Mouse (Mus musculus): ENCODE data around the gene Ano10.
A peak's percentile ranks its signal among the peaks of the same experiment; 100 is the strongest.

Ano10 gene

GRCm38 (mm10) chr9:122157079-122157441 lies 137.2 kb downstream of the Ano10 start:
- DNase-seq (ENCODE audit: low spot score in 2 of 2), result no peak

GRCm38 (mm10) chr9:122156389-122157078 lies 137.7 kb downstream of the Ano10 start:
- DNase-seq (ENCODE audit: low spot score in 2 of 2), result no peak

- DNase-seq (ENCODE audit: low spot score in 2 of 2), result no peak
Observed at GRCm38 (mm10) chr9:122155193-122155592, 139.0 kb downstream of the Ano10 start.

- DNase-seq (ENCODE audit: low spot score in 2 of 2), result no peak
Observed at GRCm38 (mm10) chr9:122153436-122153835, 140.8 kb downstream of the Ano10 start.

GRCm38 (mm10) chr9:122152501-122152900 lies 141.7 kb downstream of the Ano10 start:
- no peak for DNase-seq (ENCODE audit: low spot score in 2 of 2)

- no peak for DNase-seq (ENCODE audit: low spot score in 2 of 2)
Observed at GRCm38 (mm10) chr9:122152063-122152462, 142.2 kb downstream of the Ano10 start.

- no peak for DNase-seq (ENCODE audit: low spot score in 2 of 2)
Observed at GRCm38 (mm10) chr9:122149997-122150826, 144.0 kb downstream of the Ano10 start.

GRCm38 (mm10) chr9:122148356-122148755 lies 145.9 kb downstream of the Ano10 start:
- no peak for DNase-seq (ENCODE audit: low spot score in 2 of 2)

GRCm38 (mm10) chr9:122146124-122146870 lies 147.9 kb downstream of the Ano10 start:
- no peak for DNase-seq (ENCODE audit: low spot score in 2 of 2)

- DNase-seq (ENCODE audit: low spot score in 2 of 2), result no peak
Observed at GRCm38 (mm10) chr9:122145677-122146076, 148.5 kb downstream of the Ano10 start.

- DNase-seq (ENCODE audit: low spot score in 2 of 2), result no peak
Observed at GRCm38 (mm10) chr9:122144776-122145175, 149.4 kb downstream of the Ano10 start.

GRCm38 (mm10) chr9:122143219-122143618 lies 151.0 kb downstream of the Ano10 start:
- peak; percentile 50 to 67 for DNase-seq (ENCODE audit: low spot score in 2 of 2)

- no peak for DNase-seq (ENCODE audit: low spot score in 2 of 2)
Observed at GRCm38 (mm10) chr9:122139236-122139635, 155.0 kb downstream of the Ano10 start.

- DNase-seq (ENCODE audit: low spot score in 2 of 2), result no peak
Observed at GRCm38 (mm10) chr9:122138371-122139029, 155.7 kb downstream of the Ano10 start.

- no peak for DNase-seq (ENCODE audit: low spot score in 2 of 2)
Observed at GRCm38 (mm10) chr9:122137960-122138359, 156.3 kb downstream of the Ano10 start.

GRCm38 (mm10) chr9:122135885-122136170 lies 158.4 kb downstream of the Ano10 start:
- no peak for DNase-seq (ENCODE audit: low spot score in 2 of 2)

- peak; percentile 57 to 61 for DNase-seq (ENCODE audit: low spot score in 2 of 2)
Observed at GRCm38 (mm10) chr9:122135095-122135884, 158.9 kb downstream of the Ano10 start.

- no peak for DNase-seq (ENCODE audit: low spot score in 2 of 2)
Observed at GRCm38 (mm10) chr9:122132145-122132544, 162.1 kb downstream of the Ano10 start.

- DNase-seq (ENCODE audit: low spot score in 2 of 2), result no peak
Observed at GRCm38 (mm10) chr9:122130666-122131065, 163.6 kb downstream of the Ano10 start.

- no peak for DNase-seq (ENCODE audit: low spot score in 2 of 2)
Observed at GRCm38 (mm10) chr9:122128686-122129085, 165.5 kb downstream of the Ano10 start.

GRCm38 (mm10) chr9:122127271-122127785 lies 166.9 kb downstream of the Ano10 start:
- no peak for DNase-seq (ENCODE audit: low spot score in 2 of 2)
